Mouse (Mus musculus) gastrocnemius, adult 18-20 months (tissue): Measurements from ENCODE around the gene Syt10. TPM values are rescaled to one million over a fixed set of nuclear protein-coding genes. Genes with fewer than 3 reads are reported as not detected.
"Not testable (repeated sequence)": the region's sequence is repeated elsewhere in the genome, so short reads cannot be mapped to it uniquely, and the experiment has no call there.

ENCODE experiments used
- DNase-seq: peaks from one replicate; pipeline ENCODE4 v3.0.0; 2021; ENCODE audit warnings: low spot score
- long read RNA-seq, 2 experiments: library from polyadenylated mRNA; stranded (forward); transcript quantifications; one replicate each; pipeline ENCODE4 v2.0.0; 2021
- microRNA-seq: library from miRNA; unstranded; fragments of <30 nt; microRNA quantifications from one replicate; pipeline ENCODE4 v1.2.0, GENCODE M21; 2021
- total RNA-seq, 2 experiments: library from RNA; stranded (reverse); gene quantifications; 2 replicates each; pipeline ENCODE4 v1.2.3; 2021

Syt10 gene
- total RNA-seq = not detected
- long read RNA-seq, experiment 1 = 0 reads
- long read RNA-seq, experiment 2 = 0 reads

- no peak for DNase-seq
These were observed at the start of gene Syt10 for GRCm38 (mm10) chr15:89841364-89842017. TSS of gene Syt10 (minus strand) at chr15:89841860.

DNA sequence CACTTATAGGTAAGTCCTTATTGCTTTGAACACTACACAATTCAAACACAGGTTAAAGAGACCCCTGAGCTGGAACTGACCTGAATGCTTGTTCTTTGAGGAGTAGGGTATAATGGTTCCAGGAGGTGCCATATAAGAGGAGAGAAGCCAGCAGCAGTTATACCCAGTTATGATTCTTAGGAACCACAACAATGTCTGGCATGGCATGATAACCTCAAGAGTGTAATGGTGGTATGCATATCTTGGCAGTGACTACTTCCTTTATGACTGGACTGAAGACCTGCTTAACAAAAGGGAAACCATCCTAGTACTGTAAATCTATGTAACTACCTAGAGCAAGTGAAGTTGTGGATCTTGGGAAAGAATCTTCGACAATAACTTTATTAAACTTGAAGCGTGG is 42.1 kb upstream of the Syt10 start:
- DNase-seq = no peak

- DNase-seq = no peak
These were observed 37.3 kb upstream of the Syt10 start for GRCm38 (mm10) chr15:89878981-89879380.

DNA sequence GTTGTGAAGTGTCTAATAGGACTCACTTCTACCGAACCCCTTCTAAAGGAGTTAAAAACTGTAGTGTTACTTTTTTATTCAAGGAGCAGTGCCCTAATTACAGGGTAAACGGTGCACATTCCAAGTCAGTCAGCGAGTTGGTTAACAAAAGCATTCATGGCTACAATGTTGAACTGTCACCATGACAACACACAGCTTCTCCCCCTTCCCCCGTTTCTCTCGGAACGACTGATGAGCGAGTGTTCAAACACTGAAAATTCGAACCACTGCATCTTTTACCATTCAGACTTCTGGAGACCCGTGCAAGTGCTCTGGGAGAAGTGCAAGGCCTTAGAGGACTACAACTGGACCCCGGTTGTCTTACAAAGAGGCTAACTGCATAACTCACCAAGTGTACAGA is 25.6 kb downstream of the Syt10 start:
- DNase-seq = no peak

- DNase-seq = no peak
These were observed 37.2 kb downstream of the Syt10 start for GRCm38 (mm10) chr15:89804478-89804877.

DNA sequence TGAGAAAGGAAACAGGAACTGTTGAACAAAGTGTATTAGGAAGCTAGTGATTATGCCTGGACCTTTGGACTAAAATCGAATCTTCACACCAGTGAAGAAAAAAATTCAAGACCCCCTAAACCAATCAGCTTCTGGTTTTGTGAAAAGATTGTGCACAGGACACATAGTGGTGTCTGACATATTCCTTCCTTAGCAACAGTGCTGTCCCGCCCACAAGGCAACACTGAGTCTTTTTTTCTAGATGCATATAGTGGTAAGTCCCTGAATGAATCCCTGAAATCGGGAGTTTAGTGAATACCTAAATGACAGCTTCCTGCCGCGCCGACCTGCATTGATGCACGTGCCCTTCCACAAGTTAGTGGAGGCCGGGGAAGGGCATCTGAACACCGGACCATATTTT is 61.7 kb downstream of the Syt10 start:
- DNase-seq = no peak

DNA sequence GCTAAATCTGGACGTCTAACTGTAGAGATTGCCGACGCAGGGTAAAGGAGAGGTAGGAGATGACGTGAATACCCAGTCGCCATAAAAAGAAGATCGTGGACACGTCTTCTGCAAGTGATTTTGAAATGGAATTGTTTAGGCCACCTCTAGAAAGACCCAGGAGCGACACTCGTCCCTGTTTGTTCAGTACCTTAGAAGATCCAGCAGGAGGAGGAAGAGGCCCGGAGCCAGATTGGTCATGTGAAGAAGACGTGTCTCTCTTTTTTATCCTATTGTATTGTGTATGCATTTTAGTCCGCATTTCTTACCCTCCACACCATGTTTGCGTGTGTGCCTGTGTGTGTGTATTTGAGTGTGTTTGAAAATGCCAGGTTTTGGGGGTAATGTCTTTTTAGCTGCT is 75.6 kb downstream of the Syt10 start:
- DNase-seq = not testable (repeated sequence)

GRCm38 (mm10) chr15:89733611-89734010 is 108.0 kb downstream of the Syt10 start:
- DNase-seq = no peak

Small RNA genes within 50 kb of the gene (microRNA-seq; reads per million reads assigned to microRNA genes)
- not detected for gene Gm24643

Other genes starting within 250 kb of the Syt10 start
- gene Rabl2, start 249.9 kb downstream of the Syt10 start, total RNA-seq = 1 to 10 TPM; 2.1 to 2.4 TPM